ENCODE assay signal across 24 mouse cellular contexts in genomic region chr7:126996449-126996848, GRCm38 (mm10). TPM values are rescaled to one million over a fixed set of nuclear protein-coding genes. Genes with fewer than 3 reads are reported as not detected.
A peak's percentile ranks its signal among the peaks of the same experiment; 100 is the strongest.
DNase-seq lines count a peak whose midpoint lies in the region; ATAC-seq and TF ChIP-seq lines count a peak whose summit lies in the region.
"Had no signal": no experiment of that assay in that cellular context is flagged by ENCODE, and none has a peak within 500 bp of the region (broad histone marks: within the 10 kb centered on the region; RNA-seq: fewer than 3 reads in every experiment).

No protein-coding gene starts in this region.

- no peaks in the 10 kb centered on the region for H3K79me2 ChIP-seq in MEL (ENCODE audit: control insufficient read depth, insufficient read depth, low read length, poor library complexity)

- no peaks in the 10 kb centered on the region for H3K27me3 ChIP-seq in kidney, postnatal 0 days (ENCODE audit: insufficient read depth, low read length)
- H3K27me3 ChIP-seq in MEL (ENCODE audit: control insufficient read depth in 1 of 2, insufficient read depth in 2 of 2, low read length in 2 of 2), result no peaks in the 10 kb centered on the region
- H3K27me3 ChIP-seq: embryonic facial prominence, embryonic 15.5 days; heart, embryonic 12.5 days; hindbrain, embryonic 15.5 days; intestine, embryonic 15.5 days; midbrain, embryonic 13.5 days; neural tube, embryonic 13.5 days; Patski had no signal

- DNase-seq in kidney, postnatal 0 days (ENCODE audit: low spot score), result no peak
- no peak for DNase-seq in kidney, adult 9 months
- peak; percentile 37 for DNase-seq in thymus, postnatal 14 days
- no peak for DNase-seq in thymus, adult 18-20 months
- peak; percentile 43 for DNase-seq in MEL (ENCODE audit: low read depth, low spot score)
- DNase-seq in spleen, adult 12 weeks (ENCODE audit: low spot score), result no peak
- no peak for DNase-seq in layer of hippocampus, postnatal 36 days
- DNase-seq: cerebellum, adult 11-12 months; cerebellum, postnatal 36 days; heart, postnatal 36 days; lung, postnatal 10 days; right cerebral cortex, adult 18-20 months had no signal

- 86% methylated on average over 4 of the region's 4 CpGs for WGBS in kidney, postnatal 0 days

- no peak for TF ChIP-seq EP300 in MEL (IDR thresholded peaks at IDR 0.05; ENCODE audit: low read depth in 1 of 2, low read length in 2 of 2)

- peak; percentile 47; the same call in 1 of the 2 replicates for TF ChIP-seq CTCF in kidney, postnatal 0 days (IDR thresholded peaks at IDR 0.05; ENCODE audit: low read depth)
- peak; percentile 14 to 50 (median 27); a peak in 4 of 6 replicates for TF ChIP-seq CTCF in MEL (IDR thresholded peaks at IDR 0.05 in 2 of 3, conservative IDR thresholded peaks at IDR 0.05 in 1 of 3; ENCODE audit: control insufficient read depth in 1 of 3, insufficient read depth in 1 of 3, low read depth in 2 of 3, low read length in 3 of 3, poor library complexity in 1 of 3, severe bottlenecking in 1 of 3)

- H3K4me2 ChIP-seq in kidney, postnatal 0 days (ENCODE audit: low read length), result no peak overlapping the region
- H3K4me2 ChIP-seq: embryonic facial prominence, embryonic 15.5 days; heart, embryonic 12.5 days; hindbrain, embryonic 15.5 days; intestine, embryonic 15.5 days; liver, embryonic 11.5 days; midbrain, embryonic 13.5 days; neural tube, embryonic 13.5 days had no signal

- peaks cover 8% of the 10 kb centered on the region for H3K36me3 ChIP-seq in kidney, postnatal 0 days (ENCODE audit: insufficient read depth, low read length)
- H3K36me3 ChIP-seq in MEL (ENCODE audit: control insufficient read depth in 1 of 2, insufficient read depth in 2 of 2, low read length in 2 of 2), result no peaks in the 10 kb centered on the region; a peak in 2 of 4 replicates
- H3K36me3 ChIP-seq: limb, embryonic 10.5 days; midbrain, embryonic 13.5 days; neural tube, embryonic 13.5 days had no signal

- TF ChIP-seq POLR2A in MEL (IDR thresholded peaks at IDR 0.05; ENCODE audit: control insufficient read depth in 1 of 2, insufficient read depth in 1 of 2, low read depth in 1 of 2, low read length in 2 of 2, poor library complexity in 1 of 2), result no peak

- H3K27ac ChIP-seq in kidney, postnatal 0 days, result no peak overlapping the region
- no peak overlapping the region for H3K27ac ChIP-seq in MEL (ENCODE audit: control insufficient read depth, low read depth, low read length)
- H3K27ac ChIP-seq: embryonic facial prominence, embryonic 15.5 days; hindbrain, embryonic 15.5 days; intestine, embryonic 15.5 days; limb, embryonic 10.5 days; midbrain, embryonic 13.5 days; neural tube, embryonic 13.5 days had no signal

- peak; percentile 34 for TF ChIP-seq RAD21 in MEL (IDR thresholded peaks at IDR 0.05; ENCODE audit: low read depth, low read length)

- no peak overlapping the region for H3K4me3 ChIP-seq in kidney, postnatal 0 days (replicated peaks; ENCODE audit: low read depth, low read length)
- no peak overlapping the region for H3K4me3 ChIP-seq in MEL (ENCODE audit: control insufficient read depth in 1 of 2, insufficient read depth in 1 of 2, low read depth in 2 of 2, low read length in 2 of 2)
- H3K4me3 ChIP-seq: embryonic facial prominence, embryonic 15.5 days; heart, embryonic 12.5 days; hindbrain, embryonic 15.5 days; intestine, embryonic 15.5 days; limb, embryonic 10.5 days; midbrain, embryonic 13.5 days; neural tube, embryonic 13.5 days had no signal

- H3K4me1 ChIP-seq in kidney, postnatal 0 days (replicated peaks; ENCODE audit: insufficient read depth, low read length), result no peaks in the 10 kb centered on the region
- no peaks in the 10 kb centered on the region for H3K4me1 ChIP-seq in MEL (ENCODE audit: control insufficient read depth in 1 of 2, insufficient read depth in 2 of 2, low read length in 2 of 2)
- H3K4me1 ChIP-seq: embryonic facial prominence, embryonic 15.5 days; heart, embryonic 12.5 days; hindbrain, embryonic 15.5 days; intestine, embryonic 15.5 days; midbrain, embryonic 13.5 days; neural tube, embryonic 13.5 days had no signal

- H3K9me3 ChIP-seq in kidney, postnatal 0 days (replicated peaks; ENCODE audit: low read length), result no peaks in the 10 kb centered on the region
- no peaks in the 10 kb centered on the region for H3K9me3 ChIP-seq in MEL (replicated peaks; ENCODE audit: insufficient read depth, low read length)
- H3K9me3 ChIP-seq: embryonic facial prominence, embryonic 15.5 days; hindbrain, embryonic 15.5 days; intestine, embryonic 15.5 days; limb, embryonic 10.5 days; midbrain, embryonic 13.5 days; neural tube, embryonic 13.5 days had no signal

- no peak for ATAC-seq in kidney, postnatal 0 days (replicated peaks; ENCODE audit: low FRiP score, low read depth)
- ATAC-seq: forebrain, embryonic 16.5 days; intestine, embryonic 15.5 days; midbrain, embryonic 13.5 days; Patski had no signal

- no peak overlapping the region for H3K9ac ChIP-seq in kidney, postnatal 0 days (ENCODE audit: low read depth, low read length)
- no peak overlapping the region for H3K9ac ChIP-seq in MEL (ENCODE audit: control insufficient read depth, low read depth, low read length, poor library complexity, severe bottlenecking)
- H3K9ac ChIP-seq: embryonic facial prominence, embryonic 15.5 days; heart, embryonic 12.5 days; hindbrain, embryonic 15.5 days; intestine, embryonic 15.5 days; midbrain, embryonic 13.5 days; neural tube, embryonic 13.5 days had no signal

TF ChIP-seq in MEL, 35 proteins besides CTCF, POLR2A, EP300 and RAD21:
- no peak for TF ChIP-seq MXI1 (IDR thresholded peaks at IDR 0.05; ENCODE audit: low read depth, low read length)
- TF ChIP-seq CHD2 (IDR thresholded peaks at IDR 0.05; ENCODE audit: low read length), result no peak
- no peak for TF ChIP-seq KAT2A (conservative IDR thresholded peaks at IDR 0.05; ENCODE audit: low read depth, low read length)
- TF ChIP-seq NRF1 (IDR thresholded peaks at IDR 0.05; ENCODE audit: insufficient read depth, low read depth, low read length, poor library complexity, severe bottlenecking), result no peak
- TF ChIP-seq MYC (IDR thresholded peaks at IDR 0.05; ENCODE audit: low read depth, low read length), result 0 out of 2 replicates have a peak, but pooled peaks have one; percentile 28
- no peak for TF ChIP-seq JUND (IDR thresholded peaks at IDR 0.05; ENCODE audit: low read depth, low read length)
- no peak for TF ChIP-seq CHD1 (IDR thresholded peaks at IDR 0.05; ENCODE audit: low read depth, low read length)
- peak; percentile 65 for TF ChIP-seq SMC3 (IDR thresholded peaks at IDR 0.05; ENCODE audit: low read depth, low read length)
- no peak for TF ChIP-seq GABPA (IDR thresholded peaks at IDR 0.05; ENCODE audit: low read depth, low read length)
- peak; percentile 38; the same call in 1 of the 2 replicates for TF ChIP-seq ZC3H11A (IDR thresholded peaks at IDR 0.05; ENCODE audit: low read depth, low read length)
- TF ChIP-seq ETS1 (IDR thresholded peaks at IDR 0.05; ENCODE audit: low read depth, low read length), result no peak
- TF ChIP-seq TCF12 (IDR thresholded peaks at IDR 0.05; ENCODE audit: low read depth, low read length), result no peak
- TF ChIP-seq USF1 (IDR thresholded peaks at IDR 0.05; ENCODE audit: low read depth, low read length), result no peak
TF ChIP-seq in MEL: peak in this region for 3.

RNA-seq across cellular contexts. Expression of gene Mvp, which starts 18.0 kb away (rescaled TPM):
- 27.5 and 28.9 TPM in 2 replicates for polyA plus RNA-seq in kidney, postnatal 0 days (2015; fragmentation: Nextera tagmentation; extraction: Ambion mirVana)
- 19.4 and 19.8 TPM in 2 replicates for total RNA-seq in MEL (2012; rRNA removed)
- 10 to 100 TPM in 1 of 2 experiments, not detected in 1; 20.6 TPM for polyA plus RNA-seq in MEL (2012; ENCODE audit: insufficient read depth in 1 of 2, insufficient read length in 2 of 2, low read depth in 1 of 2, low replicate concordance in 2 of 2, missing spikeins in 1 of 2)
- 1 to 10 TPM; 7.2 to 8.4 TPM for total RNA-seq in layer of hippocampus, postnatal 36 days (2021)

RNA-seq across cellular contexts. Expression of gene Pagr1b, which starts 19.8 kb away (rescaled TPM):
- polyA plus RNA-seq in kidney, postnatal 0 days (2015; fragmentation: Nextera tagmentation; extraction: Ambion mirVana), result 0.21 and 0.65 TPM in 2 replicates
- total RNA-seq in MEL (2012; rRNA removed), result 0.39 TPM in 1 of 2 replicates, not detected in the other
- 1 to 10 TPM in 1 of 2 experiments, not detected in 1; 4.5 TPM for polyA plus RNA-seq in MEL (2012; ENCODE audit: insufficient read depth in 1 of 2, insufficient read length in 2 of 2, low read depth in 1 of 2, low replicate concordance in 2 of 2, missing spikeins in 1 of 2)
- total RNA-seq in layer of hippocampus, postnatal 36 days (2021), result under 1 TPM in 1 of 2 experiments, not detected in 1; 0.90 TPM
- total RNA-seq: heart, postnatal 36 days; layer of hippocampus, adult 18-20 months had no signal
- polyA plus RNA-seq: forebrain, embryonic 16.5 days; heart, embryonic 12.5 days; hindbrain, embryonic 15.5 days; kidney, embryonic 16.5 days had no signal

RNA-seq across cellular contexts. Expression of gene Cdiptos, which starts 20.6 kb away (rescaled TPM):
- polyA plus RNA-seq in kidney, postnatal 0 days (2015; fragmentation: Nextera tagmentation; extraction: Ambion mirVana), result 1.6 and 2.8 TPM in 2 replicates
- total RNA-seq in MEL (2012; rRNA removed), result 0.35 and 0.49 TPM in 2 replicates
- 1 to 10 TPM in 1 of 2 experiments, not detected in 1; 1.8 TPM for polyA plus RNA-seq in MEL (2012; ENCODE audit: insufficient read depth in 1 of 2, insufficient read length in 2 of 2, low read depth in 1 of 2, low replicate concordance in 2 of 2, missing spikeins in 1 of 2)
- under 1 TPM in 1 of 2 experiments, not detected in 1; 0.35 TPM for total RNA-seq in layer of hippocampus, postnatal 36 days (2021)
- total RNA-seq: layer of hippocampus, adult 18-20 months had no signal

RNA-seq across cellular contexts. Expression of gene Pagr1a, which starts 20.7 kb away (rescaled TPM):
- polyA plus RNA-seq in kidney, postnatal 0 days (2015; fragmentation: Nextera tagmentation; extraction: Ambion mirVana), result 19.4 and 25.0 TPM in 2 replicates
- 55.4 and 60.2 TPM in 2 replicates for total RNA-seq in MEL (2012; rRNA removed)
- polyA plus RNA-seq in MEL (2012; ENCODE audit: insufficient read depth in 1 of 2, insufficient read length in 2 of 2, low read depth in 1 of 2, low replicate concordance in 2 of 2, missing spikeins in 1 of 2), result 10 to 100 TPM in 1 of 2 experiments, not detected in 1; 85.9 TPM
- 10 to 100 TPM; 10.4 to 16.2 TPM for total RNA-seq in layer of hippocampus, postnatal 36 days (2021)

RNA-seq across cellular contexts. Expression of gene Cdipt, which starts 20.7 kb away (rescaled TPM):
- polyA plus RNA-seq in kidney, postnatal 0 days (2015; fragmentation: Nextera tagmentation; extraction: Ambion mirVana), result 118 and 120 TPM in 2 replicates
- total RNA-seq in MEL (2012; rRNA removed), result 72.5 and 98.4 TPM in 2 replicates
- 100 to 1,000 TPM in 1 of 2 experiments, not detected in 1; 151 TPM for polyA plus RNA-seq in MEL (2012; ENCODE audit: insufficient read depth in 1 of 2, insufficient read length in 2 of 2, low read depth in 1 of 2, low replicate concordance in 2 of 2, missing spikeins in 1 of 2)
- total RNA-seq in layer of hippocampus, postnatal 36 days (2021), result 100 to 1,000 TPM; 159 to 164 TPM

Comparison
In these comparisons a context has a peak if more than half of its experiments do, and no peak if none do; other contexts are left out.
1. DNase-seq: peak in thymus, postnatal 14 days (single experiment) and MEL (single experiment); none in kidney, postnatal 0 days (single experiment), kidney, adult 9 months (single experiment), thymus, adult 18-20 months (0 of 2), spleen, adult 12 weeks (single experiment) and layer of hippocampus, postnatal 36 days (0 of 2).